Mouse (Mus musculus) layer of hippocampus, adult 18-20 months (tissue): ENCODE data around the gene Exoc3l2. TPM values are rescaled to one million over a fixed set of nuclear protein-coding genes. Genes with fewer than 3 reads are reported as not detected.

Experiments used
- DNase-seq, 2 experiments: peaks; one replicate each; pipeline ENCODE4 v3.0.0; 2022; ENCODE audit warnings: low spot score in 2 of 2
- total RNA-seq, 2 experiments: library from RNA; stranded (reverse); gene quantifications; 2 replicates each; pipeline ENCODE4 v1.2.3; 2021

Gene Exoc3l2
- total RNA-seq, 2 experiments from 2014 or later = 0.38 to 0.59 TPM

- no peak for DNase-seq
These were observed 7.2 kb upstream of the Exoc3l2 start for GRCm38 (mm10) chr7:19455819-19456495.

- peak; percentile 48 to 69 for DNase-seq
These were observed 6.5 kb upstream of the Exoc3l2 start for GRCm38 (mm10) chr7:19456628-19457027.

- DNase-seq = no peak
These were observed 5.6 kb upstream of the Exoc3l2 start for GRCm38 (mm10) chr7:19457414-19458071.

- DNase-seq = no peak
These were observed 5.1 kb upstream of the Exoc3l2 start for GRCm38 (mm10) chr7:19458072-19458486.

- peak; percentile 46 to 72 for DNase-seq
These were observed 4.5 kb upstream of the Exoc3l2 start, which contains the start of gene Mark4 for GRCm38 (mm10) chr7:19458591-19459111. Gene Mark4, minus strand, starts transcription at chr7:19458821.

GRCm38 (mm10) chr7:19459144-19459870, 3.8 kb upstream of the Exoc3l2 start:
- DNase-seq = no peak

GRCm38 (mm10) chr7:19460500-19460899, 2.6 kb upstream of the Exoc3l2 start:
- DNase-seq = no peak

GRCm38 (mm10) chr7:19461488-19461887, 1.6 kb upstream of the Exoc3l2 start:
- peak; percentile 43 to 85 for DNase-seq

- no peak for DNase-seq
These were observed 688 bp upstream of the Exoc3l2 start for GRCm38 (mm10) chr7:19462443-19462842.

GRCm38 (mm10) chr7:19464367-19465307, 1.5 kb downstream of the Exoc3l2 start:
- peak in 1 of 2 experiments; percentile 51 for DNase-seq

GRCm38 (mm10) chr7:19466602-19467145, 3.5 kb downstream of the Exoc3l2 start:
- DNase-seq = no peak

GRCm38 (mm10) chr7:19467638-19468037, 4.5 kb downstream of the Exoc3l2 start:
- no peak for DNase-seq

GRCm38 (mm10) chr7:19468279-19468678, 5.1 kb downstream of the Exoc3l2 start:
- DNase-seq = no peak

GRCm38 (mm10) chr7:19469404-19469803, 6.3 kb downstream of the Exoc3l2 start:
- no peak for DNase-seq

- DNase-seq = no peak
These were observed 7.2 kb downstream of the Exoc3l2 start for GRCm38 (mm10) chr7:19470308-19470707.

GRCm38 (mm10) chr7:19472403-19472802, 9.3 kb downstream of the Exoc3l2 start:
- no peak for DNase-seq

GRCm38 (mm10) chr7:19473875-19474443, 10.8 kb downstream of the Exoc3l2 start:
- DNase-seq = peak; percentile 72 to 82

GRCm38 (mm10) chr7:19477084-19477483, 14.0 kb downstream of the Exoc3l2 start:
- DNase-seq = peak in 1 of 2 experiments; percentile 13

GRCm38 (mm10) chr7:19477624-19478384, 14.7 kb downstream of the Exoc3l2 start:
- no peak for DNase-seq
